Mouse (Mus musculus): ENCODE data around the gene Fars2.
A peak's percentile ranks its signal among the peaks of the same experiment; 100 is the strongest.

Gene Fars2

GRCm38 (mm10) chr13:36717376-36717775 is 600.2 kb downstream of the Fars2 start:
- no peak for DNase-seq

GRCm38 (mm10) chr13:36720297-36721017 is 603.2 kb downstream of the Fars2 start:
- DNase-seq: no peak

GRCm38 (mm10) chr13:36722309-36722708 is 605.1 kb downstream of the Fars2 start:
- no peak for DNase-seq

- DNase-seq: peak; percentile 13
These were observed 606.6 kb downstream of the Fars2 start for GRCm38 (mm10) chr13:36723726-36724300.

- peak; percentile 71 for DNase-seq
These were observed 607.6 kb downstream of the Fars2 start for GRCm38 (mm10) chr13:36724533-36725470.

GRCm38 (mm10) chr13:36725881-36726280 is 608.7 kb downstream of the Fars2 start:
- DNase-seq: no peak

- DNase-seq: peak; percentile 39
These were observed 609.3 kb downstream of the Fars2 start for GRCm38 (mm10) chr13:36726551-36726950.

GRCm38 (mm10) chr13:36726951-36727778 is 610.0 kb downstream of the Fars2 start:
- peak; percentile 67 for DNase-seq

- DNase-seq: peak; percentile 25
These were observed 610.7 kb downstream of the Fars2 start for GRCm38 (mm10) chr13:36727779-36728470.

GRCm38 (mm10) chr13:36728509-36728908 is 611.3 kb downstream of the Fars2 start:
- DNase-seq: no peak

GRCm38 (mm10) chr13:36729731-36730340 is 612.6 kb downstream of the Fars2 start:
- peak; percentile 4 for DNase-seq

- peak; percentile 2 for DNase-seq
These were observed 613.1 kb downstream of the Fars2 start for GRCm38 (mm10) chr13:36730341-36730761.

GRCm38 (mm10) chr13:36731016-36731930 is 614.1 kb downstream of the Fars2 start:
- peak; percentile 41 for DNase-seq

- peak; percentile 25 for DNase-seq
These were observed 614.8 kb downstream of the Fars2 start for GRCm38 (mm10) chr13:36731931-36732461.

GRCm38 (mm10) chr13:36732891-36733490 is 615.8 kb downstream of the Fars2 start:
- peak; percentile 7 for DNase-seq

GRCm38 (mm10) chr13:36733566-36733965 is 616.4 kb downstream of the Fars2 start:
- DNase-seq: peak; percentile 8

- peak; percentile 20 for DNase-seq
These were observed 616.9 kb downstream of the Fars2 start for GRCm38 (mm10) chr13:36733989-36734690.

GRCm38 (mm10) chr13:36734731-36735571 is 617.7 kb downstream of the Fars2 start, which contains the start of gene Nrn1:
TSS of gene Nrn1 (minus strand) at chr13:36735131.
- peak; percentile 56 for DNase-seq
